Mouse (Mus musculus) c-Kit-negative CD71-positive TER-119-positive erythroid progenitor cells, embryonic 14.5 days (primary cell): ENCODE data around the gene Pfdn5.

Experiments
- DNase-seq: peaks from one replicate; pipeline ENCODE4 v3.0.0-alpha.2; 2013; ENCODE audit warnings: low read depth, low spot score

Pfdn5 gene

GRCm38 (mm10) chr15:102370727-102371126 is 44.8 kb downstream of the Pfdn5 start:
- no peak for DNase-seq

DNA sequence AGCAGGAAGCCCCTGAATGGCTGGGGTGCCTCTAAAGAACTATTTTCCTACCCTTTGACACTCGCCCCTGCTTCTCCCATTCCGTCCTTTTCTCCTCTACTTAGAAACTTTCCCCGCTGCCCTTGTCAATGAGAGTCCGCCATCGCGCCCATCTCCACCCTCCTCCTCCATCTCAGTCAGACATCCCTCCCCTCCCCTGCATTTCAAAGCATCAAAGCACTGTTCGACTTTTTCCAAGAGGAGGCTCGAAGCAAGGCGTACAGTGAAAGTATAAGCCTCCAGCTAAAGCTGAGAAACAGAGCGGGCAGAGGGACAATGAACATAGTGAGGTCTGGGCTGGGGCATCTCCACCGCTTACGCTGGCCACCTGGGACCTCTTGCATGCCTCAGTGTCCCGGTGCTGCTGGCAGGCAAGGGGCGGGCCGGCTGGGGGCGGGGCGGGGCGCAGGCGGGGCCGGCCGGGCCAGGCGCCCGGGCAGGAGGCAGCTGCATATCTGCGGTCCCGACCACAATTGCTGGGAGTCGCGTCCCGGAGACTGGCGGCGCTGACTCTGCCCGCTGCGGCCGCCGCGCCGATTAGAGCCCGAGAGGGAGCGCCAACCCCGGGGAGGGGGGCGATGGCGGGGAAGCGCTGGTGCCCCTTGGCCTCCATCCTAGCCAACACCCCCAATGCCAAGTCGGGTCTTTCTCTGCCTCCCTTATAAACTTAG is 50.7 kb downstream of the Pfdn5 start:
- DNase-seq = no peak

- DNase-seq = peak; percentile 61
These were observed 51.2 kb downstream of the Pfdn5 start for GRCm38 (mm10) chr15:102377163-102377543.

DNA sequence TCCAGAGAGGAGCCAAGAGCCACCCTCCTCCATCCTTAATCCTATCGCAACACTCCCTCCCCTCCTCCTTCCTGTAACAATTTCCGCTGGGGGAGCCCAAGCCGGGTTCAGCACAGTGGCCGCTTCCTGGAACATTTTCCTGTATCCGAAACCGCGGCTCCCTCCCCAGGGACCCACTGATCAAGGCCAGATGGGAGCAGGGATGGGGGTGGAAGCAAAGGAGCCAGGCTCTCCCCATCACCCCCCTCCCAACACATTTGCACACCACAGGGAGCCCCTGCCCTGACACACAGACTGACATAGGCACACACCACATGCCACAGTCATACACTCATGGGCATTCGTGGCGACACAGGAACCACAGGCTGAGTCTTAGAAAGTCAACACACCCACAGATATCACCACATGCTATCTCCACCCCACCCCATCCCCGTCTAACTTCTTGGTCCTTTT is 51.9 kb downstream of the Pfdn5 start:
- no peak for DNase-seq
